Mouse (Mus musculus): Measurements from ENCODE around the gene Selenok. TPM values are rescaled to one million over a fixed set of nuclear protein-coding genes. Genes with fewer than 3 reads are reported as not detected.

The Selenok gene
- 2.3 and 2.4 TPM in 2 replicates for polyA plus RNA-seq (2012)

GRCm38 (mm10) chr14:29968075-29968821 lies at the start of gene Selenok:
Gene Selenok, plus strand, starts transcription at chr14:29968308.
- no peaks in the 10 kb centered on the region for H3K27me3 ChIP-seq (ENCODE audit: control insufficient read depth)
- H3K4me3 ChIP-seq (replicated peaks) = peak within 1 kb of the TSS; percentile 94
- H3K4me1 ChIP-seq (ENCODE audit: control insufficient read depth) = peaks cover 33% of the 10 kb centered on the region
- H3K36me3 ChIP-seq (ENCODE audit: control insufficient read depth) = peaks cover 37% of the 10 kb centered on the region
- TF ChIP-seq TAL1 (IDR thresholded peaks at IDR 0.05; ENCODE audit: low read length) = no peak
- no peak for TF ChIP-seq GATA1 (IDR thresholded peaks at IDR 0.05; ENCODE audit: low read length)
- no peaks in the 10 kb centered on the region for H3K9me3 ChIP-seq (ENCODE audit: control insufficient read depth, low read length)

GRCm38 (mm10) chr14:29928966-29929365 lies 39.1 kb upstream of the Selenok start:
- Histone ChIP-seq H3K27me3 (ENCODE audit: control insufficient read depth) (no peaks in the 10 kb centered on the region), H3K4me3 (replicated peaks) (no peak overlapping the region), H3K36me3 (ENCODE audit: control insufficient read depth) (no peaks in the 10 kb centered on the region), H3K4me1 (ENCODE audit: control insufficient read depth) (no peaks in the 10 kb centered on the region), H3K9me3 (ENCODE audit: control insufficient read depth, low read length) (no peaks in the 10 kb centered on the region)
- no peak for TF ChIP-seq TAL1 (IDR thresholded peaks at IDR 0.05; ENCODE audit: low read length)

DNA sequence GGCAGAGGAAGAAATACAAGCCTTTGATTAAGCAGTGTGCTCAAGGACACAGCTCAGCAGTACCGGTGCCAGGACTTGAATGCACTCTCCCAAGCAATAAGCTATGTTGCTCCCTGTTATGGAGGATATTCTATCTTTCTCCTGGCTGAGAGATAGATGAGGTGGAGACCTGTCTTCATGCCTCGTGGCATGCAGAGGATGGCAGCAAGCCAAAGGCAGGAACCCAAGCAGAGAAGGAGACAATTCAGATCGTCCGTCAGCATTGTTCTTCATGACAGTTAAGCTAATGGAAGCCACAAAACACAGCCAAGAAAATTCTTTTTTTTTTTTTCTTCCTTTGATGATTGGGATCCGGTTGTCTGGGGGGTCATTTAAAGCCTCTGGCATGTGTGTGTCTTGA lies 32.6 kb upstream of the Selenok start:
- no peaks in the 10 kb centered on the region for H3K9me3 ChIP-seq (ENCODE audit: control insufficient read depth, low read length)
- H3K27me3 ChIP-seq (ENCODE audit: control insufficient read depth) = no peaks in the 10 kb centered on the region
- H3K4me3 ChIP-seq (replicated peaks) = no peak overlapping the region
- H3K36me3 ChIP-seq (ENCODE audit: control insufficient read depth) = no peaks in the 10 kb centered on the region
- H3K4me1 ChIP-seq (ENCODE audit: control insufficient read depth) = peaks cover 3% of the 10 kb centered on the region; the same call in 1 of the 2 replicates
- TF ChIP-seq GATA1 (IDR thresholded peaks at IDR 0.05; ENCODE audit: low read length) (no peak), TAL1 (IDR thresholded peaks at IDR 0.05; ENCODE audit: low read length) (no peak)

- H3K27me3 ChIP-seq (ENCODE audit: control insufficient read depth) = no peaks in the 10 kb centered on the region
- TF ChIP-seq GATA1 (IDR thresholded peaks at IDR 0.05; ENCODE audit: low read length) = no peak
- TF ChIP-seq TAL1 (IDR thresholded peaks at IDR 0.05; ENCODE audit: low read length) = no peak
- H3K4me1 ChIP-seq (ENCODE audit: control insufficient read depth) = peaks cover 3% of the 10 kb centered on the region; the same call in 1 of the 2 replicates
- no peaks in the 10 kb centered on the region for H3K9me3 ChIP-seq (ENCODE audit: control insufficient read depth, low read length)
- no peak overlapping the region for H3K4me3 ChIP-seq (replicated peaks)
- H3K36me3 ChIP-seq (ENCODE audit: control insufficient read depth) = no peaks in the 10 kb centered on the region
Observed at GRCm38 (mm10) chr14:29937466-29937865, 30.6 kb upstream of the Selenok start.

- Histone ChIP-seq H3K27me3 (ENCODE audit: control insufficient read depth) (no peaks in the 10 kb centered on the region), H3K36me3 (ENCODE audit: control insufficient read depth) (no peaks in the 10 kb centered on the region)
- TF ChIP-seq GATA1 (IDR thresholded peaks at IDR 0.05; ENCODE audit: low read length) (no peak), TAL1 (IDR thresholded peaks at IDR 0.05; ENCODE audit: low read length) (no peak)
Observed at GRCm38 (mm10) chr14:29939600-29940312, 28.4 kb upstream of the Selenok start.

DNA sequence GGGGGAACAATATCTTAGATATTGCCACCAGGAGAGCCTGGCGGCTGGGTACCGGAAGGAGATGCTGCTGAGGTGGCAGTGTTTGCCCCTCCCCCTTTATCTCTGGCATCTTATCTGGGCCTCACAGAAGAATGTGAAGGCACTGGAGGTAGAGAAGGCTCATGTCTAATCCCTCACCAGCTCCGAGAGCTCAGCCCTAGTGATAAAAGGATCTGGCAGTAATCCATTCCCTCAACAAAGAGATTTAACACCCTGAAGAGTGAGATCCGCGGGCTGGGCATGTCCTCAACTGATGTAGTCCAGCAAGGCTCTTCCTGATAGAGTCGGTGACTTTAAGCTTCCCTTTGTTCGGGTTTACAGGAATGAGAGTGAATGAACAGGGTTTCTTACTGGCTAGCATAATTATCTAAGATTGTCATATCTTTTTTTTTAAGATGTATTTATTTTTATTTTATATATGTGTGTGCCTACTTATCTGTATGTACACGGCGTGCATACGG lies 27.7 kb upstream of the Selenok start:
- Histone ChIP-seq H3K4me1 (ENCODE audit: control insufficient read depth) (peaks cover 3% of the 10 kb centered on the region; the same call in 1 of the 2 replicates), H3K4me3 (replicated peaks) (no peak overlapping the region), H3K27me3 (ENCODE audit: control insufficient read depth) (no peaks in the 10 kb centered on the region), H3K9me3 (ENCODE audit: control insufficient read depth, low read length) (no peaks in the 10 kb centered on the region), H3K36me3 (ENCODE audit: control insufficient read depth) (no peaks in the 10 kb centered on the region)
- no peak for TF ChIP-seq TAL1 (IDR thresholded peaks at IDR 0.05; ENCODE audit: low read length)
- TF ChIP-seq GATA1 (IDR thresholded peaks at IDR 0.05; ENCODE audit: low read length) = no peak

More at GRCm38 (mm10) chr14:29939600-29940312, 28.4 kb upstream of the Selenok start:
- Histone ChIP-seq H3K9me3 (ENCODE audit: control insufficient read depth, low read length) (no peaks in the 10 kb centered on the region), H3K4me3 (replicated peaks) (no peak overlapping the region), H3K4me1 (ENCODE audit: control insufficient read depth) (peaks cover 3% of the 10 kb centered on the region; the same call in 1 of the 2 replicates)

- Histone ChIP-seq H3K36me3 (ENCODE audit: control insufficient read depth) (no peaks in the 10 kb centered on the region), H3K27me3 (ENCODE audit: control insufficient read depth) (no peaks in the 10 kb centered on the region), H3K4me3 (replicated peaks) (no peak overlapping the region), H3K4me1 (ENCODE audit: control insufficient read depth) (peaks cover 3% of the 10 kb centered on the region; the same call in 1 of the 2 replicates), H3K9me3 (ENCODE audit: control insufficient read depth, low read length) (no peaks in the 10 kb centered on the region)
- TF ChIP-seq GATA1 (IDR thresholded peaks at IDR 0.05; ENCODE audit: low read length) (no peak), TAL1 (IDR thresholded peaks at IDR 0.05; ENCODE audit: low read length) (no peak)
Observed at GRCm38 (mm10) chr14:29940877-29941276, 27.2 kb upstream of the Selenok start.

DNA sequence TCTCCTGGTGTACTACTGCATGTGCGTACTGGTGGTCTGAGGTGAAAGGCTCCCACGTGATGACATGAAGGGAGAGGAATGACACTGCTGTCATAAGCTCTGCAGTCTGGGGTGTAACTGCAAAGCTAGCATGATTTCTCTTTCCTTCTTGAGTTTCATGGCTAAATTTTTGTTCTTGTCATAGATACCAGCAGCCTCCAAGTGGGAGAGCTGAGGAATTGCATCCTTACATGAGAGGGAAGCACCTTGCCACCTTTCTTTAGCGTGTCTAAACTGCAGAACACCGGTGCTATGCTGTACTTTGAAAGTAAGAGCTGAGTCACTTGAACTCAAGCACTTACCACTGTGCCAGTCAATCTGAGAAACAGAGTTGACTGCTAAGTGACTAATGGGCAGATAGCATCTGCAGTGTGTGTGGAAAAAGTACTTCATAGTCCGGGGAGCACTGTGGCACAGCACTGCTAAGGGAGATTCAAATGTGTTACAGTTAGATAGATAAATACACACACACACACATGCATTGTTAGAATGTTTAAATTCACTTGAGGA lies 21.3 kb upstream of the Selenok start:
- H3K27me3 ChIP-seq (ENCODE audit: control insufficient read depth) = no peaks in the 10 kb centered on the region
- H3K9me3 ChIP-seq (ENCODE audit: control insufficient read depth, low read length) = no peaks in the 10 kb centered on the region
- no peak overlapping the region for H3K4me3 ChIP-seq (replicated peaks)
- H3K36me3 ChIP-seq (ENCODE audit: control insufficient read depth) = no peaks in the 10 kb centered on the region
- no peak for TF ChIP-seq GATA1 (IDR thresholded peaks at IDR 0.05; ENCODE audit: low read length)
- TF ChIP-seq TAL1 (IDR thresholded peaks at IDR 0.05; ENCODE audit: low read length) = no peak
- H3K4me1 ChIP-seq (ENCODE audit: control insufficient read depth) = peaks cover 7% of the 10 kb centered on the region

DNA sequence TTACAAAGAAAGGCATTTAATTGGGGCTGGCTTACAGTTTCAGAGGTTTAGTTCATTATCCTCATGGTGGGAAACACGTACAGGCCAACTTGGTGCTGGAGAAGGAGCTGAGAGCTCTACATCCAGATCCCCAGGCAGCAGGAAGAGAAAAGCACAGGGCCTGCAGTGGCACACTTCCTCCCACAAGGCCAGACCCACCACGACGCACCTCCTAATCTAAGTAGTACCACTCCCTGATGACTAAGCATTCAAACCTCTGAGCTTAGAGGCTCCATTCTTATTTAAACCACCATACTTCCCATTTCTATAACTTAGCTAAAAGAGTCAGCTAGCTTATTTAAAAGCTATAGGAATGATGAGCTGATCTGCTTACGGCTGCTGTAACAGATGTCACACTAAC lies 17.3 kb upstream of the Selenok start:
- TF ChIP-seq TAL1 (IDR thresholded peaks at IDR 0.05; ENCODE audit: low read length) = no peak
- TF ChIP-seq GATA1 (IDR thresholded peaks at IDR 0.05; ENCODE audit: low read length) = no peak
- H3K4me3 ChIP-seq (replicated peaks) = no peak overlapping the region

More for the DNA sequence above, 17.3 kb upstream of the Selenok start:
- peaks cover 7% of the 10 kb centered on the region for H3K4me1 ChIP-seq (ENCODE audit: control insufficient read depth)
- no peaks in the 10 kb centered on the region for H3K9me3 ChIP-seq (ENCODE audit: control insufficient read depth, low read length)
- H3K27me3 ChIP-seq (ENCODE audit: control insufficient read depth) = no peaks in the 10 kb centered on the region
- no peaks in the 10 kb centered on the region for H3K36me3 ChIP-seq (ENCODE audit: control insufficient read depth)
